Mouse (Mus musculus) midbrain, embryonic 13.5 days (tissue): ENCODE measurements around the gene Gm44596. TPM values are rescaled to one million over a fixed set of nuclear protein-coding genes. Genes with fewer than 3 reads are reported as not detected.

ENCODE experiments used
- ATAC-seq: fragments of 200-750 bp; cut with Nextera tagmentation; 2 replicates; pipeline ENCODE4 v1.8.0; 2017; ENCODE audit warnings: mild to moderate bottlenecking, moderate TSS enrichment, moderate library complexity
- H3K27ac ChIP-seq: fragments of 300-500 bp; sonication (generic); 2 replicates; pipeline ENCODE4 v1.5.1; 2015; ENCODE audit warnings: inconsistent platforms, mild to moderate bottlenecking, moderate library complexity
- H3K27me3 ChIP-seq: fragments of 300-500 bp; sonication (generic); 2 replicates; pipeline ENCODE4 v1.6.1; 2015; ENCODE audit warnings: mild to moderate bottlenecking, inconsistent platforms
- H3K36me3 ChIP-seq: fragments of 300-500 bp; sonication (generic); 2 replicates; pipeline ENCODE4 v1.6.1; 2015; ENCODE audit warnings: mild to moderate bottlenecking, inconsistent platforms
- H3K4me1 ChIP-seq: fragments of 300-500 bp; sonication (generic); replicated peaks from 2 replicates; pipeline ENCODE4 v1.6.1; 2015; ENCODE audit warnings: inconsistent platforms
- H3K4me2 ChIP-seq: fragments of 300-500 bp; sonication (generic); replicated peaks from 2 replicates; pipeline ENCODE4 v1.6.1; 2015; ENCODE audit warnings: moderate library complexity, mild to moderate bottlenecking, inconsistent platforms
- H3K4me3 ChIP-seq: fragments of 300-500 bp; sonication (generic); replicated peaks from 2 replicates; pipeline ENCODE4 v1.5.1; 2015; ENCODE audit warnings: mild to moderate bottlenecking, inconsistent platforms
- H3K9ac ChIP-seq: fragments of 300-500 bp; sonication (generic); replicated peaks from 2 replicates; pipeline ENCODE4 v1.6.1; 2015; ENCODE audit warnings: mild to moderate bottlenecking, inconsistent platforms
- H3K9me3 ChIP-seq: fragments of 300-500 bp; sonication (generic); 2 replicates; pipeline ENCODE4 v1.6.1; 2016; ENCODE audit warnings: mild to moderate bottlenecking, inconsistent platforms
- WGBS: fragments of 180-500 bp; shearing (Covaris S2); methylation state at CpG from one replicate; pipeline ENCODE4 v1.1.7; 2015; 5-methylcytosine and 5-hydroxymethylcytosine counted together
- polyA plus RNA-seq: library from polyadenylated mRNA; unstranded; fragments of >200 nt; fragmentation: Nextera tagmentation; extraction: Ambion mirVana; gene quantifications from 2 replicates; pipeline ENCODE4 v1.2.1, GENCODE M21; 2015

The Gm44596 gene
- polyA plus RNA-seq = not detected in 2 replicates

DNA sequence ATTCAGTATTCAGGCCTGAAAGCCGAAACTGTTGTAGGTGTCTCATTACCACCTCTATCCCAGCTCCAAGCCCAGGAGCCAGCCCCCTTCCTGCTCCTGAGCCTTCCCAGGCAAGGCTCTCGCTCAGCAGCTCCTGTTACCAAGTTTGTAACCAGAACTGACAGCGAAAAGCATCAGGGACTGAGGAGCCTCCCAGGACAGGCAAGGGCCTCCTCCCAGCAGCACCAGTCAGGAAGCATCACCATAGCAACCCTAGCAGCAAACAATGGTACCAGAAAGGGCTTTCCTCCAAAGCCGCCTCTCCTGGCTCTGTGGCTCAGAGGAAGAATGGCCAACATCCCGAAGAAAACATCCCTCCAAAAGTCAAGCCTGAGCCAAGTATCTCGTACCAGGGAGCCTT is at the start of gene Gm44596, which contains the start of gene Tex52:
TSS of gene Gm44596 (plus strand) at position 312 of the 400 bp plus-strand sequence.
TSS of gene Tex52 (plus strand) at position 265 of the 400 bp plus-strand sequence.
- H3K36me3 ChIP-seq = peaks cover 38% of the 10 kb centered on the region
- WGBS = 10% methylated on average over 6 of the region's 6 CpGs
- H3K27me3 ChIP-seq = no peaks in the 10 kb centered on the region
- H3K4me1 ChIP-seq = peaks cover 18% of the 10 kb centered on the region
- peak within 1 kb of the TSS; percentile 15; the same call in 1 of the 2 replicates for H3K9ac ChIP-seq
- H3K4me2 ChIP-seq = no peak within 1 kb of the TSS
- peak within 1 kb of the TSS; percentile 8; the same call in 1 of the 2 replicates for H3K27ac ChIP-seq
- no peak within 1 kb of the TSS for H3K4me3 ChIP-seq
- peak; percentile 76 for ATAC-seq
- no peaks in the 10 kb centered on the region for H3K9me3 ChIP-seq

DNA sequence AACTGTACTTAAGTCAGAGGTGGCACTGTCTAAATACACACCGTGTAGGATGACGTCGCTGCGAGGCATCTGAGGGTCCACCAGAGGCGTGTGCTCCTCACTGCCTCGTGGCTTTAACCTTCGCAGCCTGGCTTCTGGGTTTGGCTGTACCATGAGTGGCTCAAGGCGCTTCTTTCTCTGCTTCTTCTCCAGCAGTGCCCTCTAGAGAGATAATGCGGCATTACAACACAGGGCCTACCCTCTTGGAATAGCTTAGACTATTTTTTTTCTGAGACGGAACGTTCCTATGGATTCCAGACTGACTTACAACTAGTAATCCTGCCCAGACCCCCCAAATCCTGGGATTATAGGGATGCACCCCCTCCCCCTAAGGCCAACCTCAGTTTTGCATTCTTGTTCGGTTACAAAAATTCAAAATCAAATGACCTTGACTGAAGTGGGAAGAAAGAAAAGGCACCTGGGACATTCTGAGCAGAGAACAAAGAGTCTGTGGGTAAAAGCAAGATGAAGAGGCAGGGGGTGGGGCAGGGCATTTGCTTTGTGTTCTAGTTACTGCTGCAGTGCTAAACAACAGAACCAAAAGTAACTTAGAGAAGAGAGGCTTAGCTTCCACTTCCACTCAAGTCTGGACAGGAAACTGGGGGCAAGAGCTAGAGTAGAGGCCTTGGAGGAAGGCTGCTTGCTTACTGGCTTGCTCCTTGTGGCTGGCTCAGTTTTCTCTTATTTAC is 40.7 kb upstream of the Gm44596 start:
- no peak overlapping the region for H3K4me3 ChIP-seq
- peaks cover 13% of the 10 kb centered on the region for H3K4me1 ChIP-seq
- peaks cover 61% of the 10 kb centered on the region for H3K36me3 ChIP-seq
- H3K9me3 ChIP-seq = 0 out of 2 replicates have a peak, but pooled peaks cover 5% of the 10 kb centered on the region
- no peak overlapping the region for H3K27ac ChIP-seq
- H3K4me2 ChIP-seq = no peak overlapping the region
- H3K27me3 ChIP-seq = no peaks in the 10 kb centered on the region
- 19% methylated on average over 12 of the region's 12 CpGs for WGBS
- no peak overlapping the region for H3K9ac ChIP-seq
- ATAC-seq = peak; percentile 90

DNA sequence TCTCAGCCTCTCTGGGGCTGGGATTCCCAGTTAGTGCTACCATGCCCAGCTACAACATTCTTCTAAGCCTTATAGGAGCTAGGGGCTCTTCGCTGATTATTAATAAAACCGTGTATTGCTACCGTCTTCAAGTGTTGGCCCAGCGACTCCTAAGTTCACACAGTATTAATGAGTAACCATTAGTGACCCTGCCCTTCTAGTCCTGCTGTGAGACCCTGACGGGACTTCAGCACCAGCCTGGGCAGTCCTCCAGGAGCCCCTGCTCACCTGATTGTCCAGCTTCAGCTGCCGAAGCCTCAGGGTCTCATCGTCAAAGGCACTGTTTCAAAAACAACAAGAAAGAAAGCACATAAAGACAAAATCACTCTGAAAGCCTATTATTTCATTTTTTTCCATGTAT is 37.8 kb upstream of the Gm44596 start:
- no peak overlapping the region for H3K4me3 ChIP-seq
- no peak for ATAC-seq

DNA sequence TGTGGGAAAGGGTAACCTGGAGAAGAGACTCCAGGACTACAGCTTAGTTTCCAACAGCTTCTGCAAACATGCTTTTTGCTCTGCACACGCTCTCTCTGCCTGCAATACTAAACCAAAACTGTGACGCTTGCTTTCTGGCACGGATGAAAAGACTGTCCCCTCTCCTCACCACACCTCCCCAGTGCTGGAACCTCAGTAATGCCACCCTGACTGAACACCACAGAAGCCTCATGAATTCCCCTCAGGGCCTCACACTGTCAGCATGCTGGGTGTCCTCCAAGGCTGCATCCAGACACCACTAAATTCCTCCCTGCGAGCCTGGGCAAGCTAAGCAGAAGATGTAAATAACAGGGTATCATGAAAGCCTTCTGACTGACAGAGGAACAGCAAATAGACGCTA is 36.4 kb upstream of the Gm44596 start:
- ATAC-seq = no peak
- Histone ChIP-seq H3K4me3 (no peak overlapping the region), H3K36me3 (peaks cover 34% of the 10 kb centered on the region), H3K27me3 (no peaks in the 10 kb centered on the region), H3K4me2 (no peak overlapping the region), H3K9ac (no peak overlapping the region), H3K4me1 (peaks cover 13% of the 10 kb centered on the region), H3K9me3 (no peaks in the 10 kb centered on the region), H3K27ac (no peak overlapping the region)
- 58% methylated on average over 5 of the region's 5 CpGs for WGBS

More for the DNA sequence above, 37.8 kb upstream of the Gm44596 start:
- Histone ChIP-seq H3K9me3 (no peaks in the 10 kb centered on the region), H3K36me3 (peaks cover 40% of the 10 kb centered on the region), H3K9ac (no peak overlapping the region), H3K27me3 (no peaks in the 10 kb centered on the region), H3K4me2 (no peak overlapping the region), H3K4me1 (peaks cover 13% of the 10 kb centered on the region), H3K27ac (no peak overlapping the region)
- WGBS = 82% methylated on average over 7 of the region's 7 CpGs

DNA sequence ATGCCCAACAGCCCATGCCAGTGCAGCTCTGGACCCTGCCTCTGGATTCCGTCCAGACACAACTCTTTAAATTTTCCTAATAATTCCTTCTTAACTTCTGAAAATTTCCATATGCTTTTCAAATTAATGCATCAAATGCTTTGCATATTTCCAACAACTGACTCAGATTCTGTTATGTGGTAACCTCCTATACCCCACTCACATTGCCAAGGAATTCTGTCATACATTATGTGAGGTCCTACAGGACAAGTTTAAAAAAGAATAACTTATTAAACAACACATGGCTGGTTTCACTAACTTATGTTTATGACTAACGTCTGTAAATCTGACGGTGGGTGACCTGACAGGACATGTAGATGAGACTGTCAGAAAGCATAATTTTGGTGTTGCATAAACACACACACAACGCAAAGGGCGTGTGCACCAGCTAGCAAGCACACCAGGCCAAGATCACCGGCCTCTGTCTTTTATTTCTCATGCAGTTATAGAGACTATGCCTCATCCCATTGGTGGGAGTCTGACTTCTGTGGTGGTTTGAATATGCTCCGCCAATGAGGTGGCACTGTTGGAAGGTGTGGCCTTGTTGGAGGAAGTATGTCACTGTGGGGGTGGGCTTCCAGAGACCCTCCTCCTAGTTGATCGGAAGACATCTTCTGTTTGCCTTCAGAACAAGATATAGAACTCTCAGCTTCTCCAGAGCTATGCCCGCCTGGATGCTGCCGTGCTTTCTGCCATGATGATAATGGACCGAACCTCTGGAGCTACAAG is 33.2 kb upstream of the Gm44596 start:
- peaks cover 15% of the 10 kb centered on the region for H3K36me3 ChIP-seq
- H3K9me3 ChIP-seq = no peaks in the 10 kb centered on the region
- no peak for ATAC-seq
- peaks cover 13% of the 10 kb centered on the region for H3K4me1 ChIP-seq
- H3K9ac ChIP-seq = no peak overlapping the region
- H3K4me3 ChIP-seq = no peak overlapping the region
- no peak overlapping the region for H3K27ac ChIP-seq
- H3K4me2 ChIP-seq = no peak overlapping the region
- WGBS = 97% methylated on average over 11 of the region's 11 CpGs
- no peaks in the 10 kb centered on the region for H3K27me3 ChIP-seq

DNA sequence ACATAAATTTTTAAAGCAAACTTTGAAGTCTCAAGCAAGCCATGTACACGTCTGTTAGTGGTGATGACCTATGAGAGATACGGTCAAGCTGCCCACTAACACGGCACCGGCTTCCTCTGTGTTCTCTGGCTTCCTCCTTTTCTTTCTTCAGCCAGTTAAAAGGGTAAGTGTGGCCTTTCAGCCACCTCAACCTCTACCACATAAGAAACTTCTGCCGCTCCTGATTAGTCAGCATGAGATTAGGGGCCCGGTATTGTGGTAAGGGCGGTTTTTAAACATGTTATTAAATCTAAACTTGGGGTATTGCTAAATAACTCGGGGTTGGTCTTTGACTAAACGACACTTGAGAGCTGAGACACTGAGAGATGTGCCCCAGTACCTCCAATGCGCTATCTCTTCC is 29.7 kb upstream of the Gm44596 start:
- Histone ChIP-seq H3K27ac (no peak overlapping the region), H3K9me3 (no peaks in the 10 kb centered on the region), H3K36me3 (peaks cover 16% of the 10 kb centered on the region), H3K4me3 (no peak overlapping the region), H3K9ac (no peak overlapping the region), H3K4me2 (no peak overlapping the region), H3K27me3 (no peaks in the 10 kb centered on the region), H3K4me1 (peaks cover 5% of the 10 kb centered on the region; the same call in 1 of the 2 replicates)
- WGBS = 94% methylated on average over 10 of the region's 10 CpGs
- no peak for ATAC-seq

DNA sequence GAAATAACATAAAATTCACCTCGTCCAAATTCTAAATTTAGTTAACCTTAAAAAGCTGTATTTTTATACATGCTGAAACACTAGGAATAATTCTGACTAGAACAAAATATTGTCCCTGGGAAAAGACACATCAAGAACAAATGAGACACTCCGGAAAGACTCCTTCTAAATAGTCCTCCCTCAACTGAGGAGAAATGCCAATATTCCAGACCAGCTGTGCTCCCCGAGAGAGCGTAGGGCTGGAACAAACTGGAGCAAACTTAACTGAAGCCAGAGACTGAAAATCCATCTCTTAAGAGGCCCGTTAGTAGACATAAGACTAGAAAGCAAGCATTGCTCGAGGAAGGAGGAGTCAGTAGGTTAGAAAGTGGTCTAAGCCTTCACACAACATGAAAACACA is 28.5 kb upstream of the Gm44596 start:
- ATAC-seq = no peak
- no peaks in the 10 kb centered on the region for H3K9me3 ChIP-seq
- WGBS = 93% methylated on average over 6 of the region's 6 CpGs
- no peaks in the 10 kb centered on the region for H3K27me3 ChIP-seq
- H3K4me1 ChIP-seq = peaks cover 5% of the 10 kb centered on the region; the same call in 1 of the 2 replicates
- H3K9ac ChIP-seq = no peak overlapping the region; the same call in 1 of the 2 replicates
- peaks cover 22% of the 10 kb centered on the region for H3K36me3 ChIP-seq
- H3K27ac ChIP-seq = no peak overlapping the region
- no peak overlapping the region for H3K4me3 ChIP-seq
- no peak overlapping the region for H3K4me2 ChIP-seq

DNA sequence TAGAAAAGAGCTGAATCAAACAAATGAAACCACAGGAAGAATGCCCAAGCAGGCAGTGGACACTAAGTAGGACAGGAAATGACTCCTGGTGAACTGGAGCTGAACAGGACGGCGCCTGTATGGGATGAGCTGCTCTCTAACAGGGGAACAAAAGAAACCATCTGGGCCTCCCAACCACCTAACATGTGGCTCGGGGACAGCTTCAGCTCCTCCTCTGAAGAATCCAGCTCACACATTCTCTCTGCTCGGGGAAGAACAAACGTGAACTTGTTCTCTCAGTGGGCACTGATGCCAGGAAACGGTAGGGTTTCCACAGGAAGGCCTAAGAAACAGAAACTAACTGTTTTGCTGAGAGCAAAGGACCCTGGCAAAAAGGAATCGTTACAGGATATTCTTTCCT is 25.6 kb upstream of the Gm44596 start:
- 53% methylated on average over 7 of the region's 7 CpGs for WGBS
- Histone ChIP-seq H3K4me2 (no peak overlapping the region), H3K36me3 (peaks cover 18% of the 10 kb centered on the region), H3K4me1 (peaks cover 22% of the 10 kb centered on the region), H3K4me3 (no peak overlapping the region), H3K9me3 (no peaks in the 10 kb centered on the region), H3K27ac (no peak overlapping the region), H3K27me3 (no peaks in the 10 kb centered on the region), H3K9ac (no peak overlapping the region)
- no peak for ATAC-seq

DNA sequence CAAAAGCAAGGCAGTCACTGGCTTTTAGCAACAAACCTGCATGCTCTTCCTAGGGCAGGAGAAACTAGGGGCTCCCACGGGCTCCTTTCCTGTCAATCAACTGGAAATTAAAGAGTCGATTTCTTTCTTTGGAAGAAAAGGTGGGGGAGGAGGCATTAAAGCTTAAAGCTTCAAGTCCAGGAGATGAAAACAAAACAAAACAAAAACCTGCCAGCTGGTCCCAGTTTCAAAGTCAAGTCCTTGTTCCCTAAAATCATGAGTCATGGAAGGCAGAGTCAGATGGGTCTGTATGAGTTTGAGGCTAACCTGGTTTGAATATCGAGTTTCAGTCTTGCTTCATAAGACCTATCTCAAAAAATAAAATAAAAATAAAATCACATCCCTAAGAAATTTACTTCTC is 21.2 kb upstream of the Gm44596 start:
- Histone ChIP-seq H3K36me3 (peaks cover 38% of the 10 kb centered on the region), H3K9ac (no peak overlapping the region), H3K4me1 (peaks cover 37% of the 10 kb centered on the region), H3K9me3 (no peaks in the 10 kb centered on the region), H3K27ac (no peak overlapping the region), H3K4me3 (no peak overlapping the region), H3K4me2 (peak overlapping the region; percentile 78), H3K27me3 (no peaks in the 10 kb centered on the region)
- WGBS = 34% methylated on average over 3 of the region's 3 CpGs
- ATAC-seq = no peak

DNA sequence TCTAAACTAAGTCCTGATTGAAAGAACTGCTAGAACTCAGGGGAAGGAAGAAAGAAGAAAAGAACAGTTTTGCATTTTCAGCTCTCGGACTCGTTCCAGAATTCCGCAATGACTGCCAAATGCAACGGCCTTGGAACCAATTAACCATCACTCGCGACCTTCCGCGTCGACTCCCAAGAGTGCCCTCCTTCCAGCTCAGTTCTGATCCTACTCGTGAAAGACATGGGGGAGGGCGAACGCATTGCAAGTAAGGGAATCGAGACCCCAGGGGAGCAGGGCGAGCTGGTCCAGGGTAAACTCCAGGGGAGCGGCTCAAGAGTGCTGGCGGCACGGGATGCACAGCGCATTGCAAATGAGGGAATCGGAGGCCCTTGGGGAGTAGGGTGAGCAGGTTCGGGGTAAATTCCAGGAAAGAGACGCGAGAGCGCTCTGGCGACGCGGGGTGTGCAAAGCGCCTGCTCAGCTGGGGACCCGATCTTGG is 20.1 kb upstream of the Gm44596 start:
- under 1% methylated on average over 27 of the region's 28 CpGs for WGBS
- H3K4me2 ChIP-seq = peak overlapping the region; percentile 78
- ATAC-seq = peak; percentile 80; the same call in 1 of the 2 replicates
- peaks cover 41% of the 10 kb centered on the region for H3K4me1 ChIP-seq
- H3K9me3 ChIP-seq = no peaks in the 10 kb centered on the region
- H3K27ac ChIP-seq = peak overlapping the region; percentile 89
- H3K4me3 ChIP-seq = peak overlapping the region; percentile 84
- peaks cover 37% of the 10 kb centered on the region for H3K36me3 ChIP-seq
- no peaks in the 10 kb centered on the region for H3K27me3 ChIP-seq
- H3K9ac ChIP-seq = peak overlapping the region; percentile 89

DNA sequence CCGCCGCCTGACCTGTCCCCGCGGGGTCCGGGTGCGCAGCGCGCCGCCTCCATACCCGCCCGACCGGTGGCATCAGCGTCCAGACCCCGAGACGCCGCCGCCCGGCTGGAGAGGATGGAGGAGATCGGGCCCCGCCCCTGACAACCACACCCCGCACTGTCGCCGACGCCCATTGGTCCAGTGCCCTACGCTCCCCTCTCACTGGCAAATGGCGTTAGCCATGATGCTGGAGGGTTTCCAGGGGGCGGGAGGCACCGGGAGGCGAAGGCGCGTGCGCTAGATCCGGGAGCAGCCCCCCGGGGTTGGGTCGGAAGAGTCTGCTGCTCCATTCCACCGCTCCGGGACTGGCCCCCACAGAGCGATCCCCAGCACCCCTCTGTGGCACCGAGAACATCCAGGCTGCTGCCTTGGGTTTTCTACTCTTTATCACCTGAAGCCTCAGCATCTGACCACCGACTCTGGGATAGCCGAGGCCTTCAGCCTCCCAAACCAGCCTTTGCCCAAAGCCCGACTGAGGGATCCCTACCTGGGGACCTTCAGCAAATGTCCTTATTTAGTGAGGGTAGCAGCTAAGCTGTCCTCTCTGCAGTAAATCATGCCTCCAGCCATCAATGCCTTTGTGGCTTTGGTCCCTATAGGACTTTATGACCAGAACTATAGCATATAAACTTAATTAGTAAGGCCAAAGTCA is 19.4 kb upstream of the Gm44596 start, which contains the start of gene Tulp3:
TSS of gene Tulp3 (minus strand) at position 126 of the 691 bp plus-strand sequence.
- peaks cover 47% of the 10 kb centered on the region for H3K4me1 ChIP-seq
- peaks cover 31% of the 10 kb centered on the region for H3K36me3 ChIP-seq
- under 1% methylated on average over 42 of the region's 42 CpGs for WGBS
- H3K27me3 ChIP-seq = no peaks in the 10 kb centered on the region
- no peaks in the 10 kb centered on the region for H3K9me3 ChIP-seq
- peak within 1 kb of the TSS; percentile 89 for H3K9ac ChIP-seq
- peak within 1 kb of the TSS; percentile 89 for H3K27ac ChIP-seq
- peak within 1 kb of the TSS; percentile 84 for H3K4me3 ChIP-seq
- peak within 1 kb of the TSS; percentile 78 for H3K4me2 ChIP-seq
- ATAC-seq = peak; percentile 99
